Mouse (Mus musculus) layer of hippocampus, adult 6 months (tissue): Measurements from ENCODE around the gene Ralgapa1. TPM values are rescaled to one million over a fixed set of nuclear protein-coding genes. Genes with fewer than 3 reads are reported as not detected.

Experiments
- long read RNA-seq, 2 experiments: library from polyadenylated mRNA; unstranded; transcript quantifications; one replicate each; pipeline ENCODE4 v2.0.0; 2019 to 2020
- microRNA-seq: library from miRNA; unstranded; fragments of <30 nt; microRNA quantifications from one replicate; pipeline ENCODE4 v1.2.0, GENCODE M21; 2020
- polyA plus RNA-seq: library from polyadenylated mRNA; unstranded; fragments of <200 nt; fragmentation: Nextera tagmentation; gene quantifications from 2 replicates; pipeline ENCODE4 v1.2.3, GENCODE M21; 2021

Ralgapa1 gene
- 9.9 and 10.4 TPM in 2 replicates for polyA plus RNA-seq
- long read RNA-seq, experiment 1, partial matches to known transcripts: 23 of 28 reads
- long read RNA-seq, experiment 1, other reads (novel, unspliced or antisense): 5 of 28 reads
- long read RNA-seq, experiment 2, partial matches to known transcripts: 24 of 39 reads
- long read RNA-seq, experiment 2, other reads (novel, unspliced or antisense): 13 of 39 reads

GRCm38 (mm10) chr12:55820661-55821314 is at the start of gene Ralgapa1:
Ralgapa1 (minus strand) TSS chr12:55821167.

GRCm38 (mm10) chr12:55836199-55836951 is 15.4 kb upstream of the Ralgapa1 start, which contains the start of gene Brms1l:
Brms1l (plus strand) TSS chr12:55836324.

GRCm38 (mm10) chr12:55598887-55599561 is 221.9 kb downstream of the Ralgapa1 start, which contains the start of gene Insm2:
Insm2 (plus strand) TSS chr12:55599427.

GRCm38 (mm10) chr12:55565206-55565605 is 255.8 kb downstream of the Ralgapa1 start, which contains the start of gene Aldoart2:
Aldoart2 (plus strand) TSS chr12:55565239.

Small RNAs within 50 kb of the gene (microRNA-seq; reads per million reads assigned to microRNA genes)
- gene Gm23394: 3.9 reads per million, percentile 13 among the genes with 10 or more reads in this experiment

Other genes starting within 250 kb of the Ralgapa1 start
- 0.10 and 0.15 TPM in 2 replicates for gene Insm2, start 221.7 kb downstream of the Ralgapa1 start, polyA plus RNA-seq
- gene Brms1l, start 15.2 kb upstream of the Ralgapa1 start, polyA plus RNA-seq: 22.3 and 25.3 TPM in 2 replicates